Mouse (Mus musculus) E14TG2a.4 (cell line): ENCODE results near the gene Slc2a10.

Experiments used
- H3K27me3 ChIP-seq: 2 replicates; pipeline ENCODE4 v1.6.1; 2014; ENCODE audit warnings: low read length, control low read depth; ENCODE audit not compliant: insufficient read depth
- H3K36me3 ChIP-seq: 2 replicates; pipeline ENCODE4 v1.6.1; 2014; ENCODE audit warnings: low read length, control low read depth; ENCODE audit not compliant: insufficient read depth
- H3K4me1 ChIP-seq: replicated peaks from 2 replicates; pipeline ENCODE4 v1.6.1; 2014; ENCODE audit warnings: low read depth, low read length, control low read depth
- H3K4me3 ChIP-seq: replicated peaks from 2 replicates; pipeline ENCODE4 v1.5.1; 2014; ENCODE audit warnings: mild to moderate bottlenecking, low read length
- H3K9me3 ChIP-seq: 2 replicates; pipeline ENCODE4 v1.6.1; 2014; ENCODE audit warnings: low read length, control low read depth
- CTCF ChIP-seq: conservative IDR thresholded peaks from 2 replicates; pipeline ENCODE4 v1.5.1; 2014; ENCODE audit warnings: low read length
- NANOG ChIP-seq: IDR thresholded peaks from 2 replicates; pipeline ENCODE4 v1.6.1; 2014; ENCODE audit warnings: borderline replicate concordance, low read length, mixed read lengths
- POU5F1 ChIP-seq: IDR thresholded peaks from 2 replicates; pipeline ENCODE4 v1.6.1; 2014; ENCODE audit warnings: low read length, borderline replicate concordance

Slc2a10 gene

GRCm38 (mm10) chr2:165475412-165475811 lies 28.2 kb upstream of the Slc2a10 start:
- Histone ChIP-seq H3K4me3 (no peak overlapping the region), H3K36me3 (no peaks in the 10 kb centered on the region), H3K27me3 (peaks cover 56% of the 10 kb centered on the region), H3K4me1 (no peaks in the 10 kb centered on the region; the same call in 1 of the 2 replicates), H3K9me3 (peaks cover 4% of the 10 kb centered on the region; the same call in 1 of the 2 replicates)
- no peak for TF ChIP-seq POU5F1
- no peak for TF ChIP-seq CTCF
- no peak for TF ChIP-seq NANOG

GRCm38 (mm10) chr2:165475850-165476249 lies 27.7 kb upstream of the Slc2a10 start:
- Histone ChIP-seq H3K4me3 (no peak overlapping the region), H3K4me1 (no peaks in the 10 kb centered on the region; the same call in 1 of the 2 replicates), H3K36me3 (no peaks in the 10 kb centered on the region), H3K9me3 (peaks cover 4% of the 10 kb centered on the region; the same call in 1 of the 2 replicates), H3K27me3 (peaks cover 54% of the 10 kb centered on the region)
- TF ChIP-seq NANOG (no peak), CTCF (no peak), POU5F1 (no peak)

GRCm38 (mm10) chr2:165482003-165482402 lies 21.6 kb upstream of the Slc2a10 start:
- Histone ChIP-seq H3K9me3 (peaks cover 4% of the 10 kb centered on the region; the same call in 1 of the 2 replicates), H3K27me3 (peaks cover 4% of the 10 kb centered on the region; the same call in 1 of the 2 replicates), H3K36me3 (no peaks in the 10 kb centered on the region), H3K4me1 (peaks cover 19% of the 10 kb centered on the region), H3K4me3 (no peak overlapping the region)
- TF ChIP-seq POU5F1 (no peak), NANOG (no peak), CTCF (no peak)

GRCm38 (mm10) chr2:165484152-165484551 lies 19.4 kb upstream of the Slc2a10 start:
- TF ChIP-seq NANOG, result no peak
- TF ChIP-seq CTCF, result no peak
- no peak for TF ChIP-seq POU5F1
- peaks cover 4% of the 10 kb centered on the region; the same call in 1 of the 2 replicates for H3K27me3 ChIP-seq
- H3K9me3 ChIP-seq, result peaks cover 4% of the 10 kb centered on the region; the same call in 1 of the 2 replicates
- peaks cover 12% of the 10 kb centered on the region for H3K36me3 ChIP-seq
- H3K4me3 ChIP-seq, result no peak overlapping the region
- peaks cover 19% of the 10 kb centered on the region for H3K4me1 ChIP-seq

GRCm38 (mm10) chr2:165485826-165486225 lies 17.8 kb upstream of the Slc2a10 start:
- Histone ChIP-seq H3K9me3 (no peaks in the 10 kb centered on the region), H3K27me3 (peaks cover 4% of the 10 kb centered on the region; the same call in 1 of the 2 replicates)
- no peak for TF ChIP-seq NANOG
- no peak for TF ChIP-seq CTCF
- TF ChIP-seq POU5F1, result no peak

GRCm38 (mm10) chr2:165486401-165486800 lies 17.2 kb upstream of the Slc2a10 start:
- TF ChIP-seq POU5F1 (no peak), CTCF (no peak), NANOG (no peak)
- Histone ChIP-seq H3K4me3 (no peak overlapping the region), H3K4me1 (peaks cover 24% of the 10 kb centered on the region), H3K9me3 (no peaks in the 10 kb centered on the region), H3K36me3 (peaks cover 33% of the 10 kb centered on the region), H3K27me3 (peaks cover 4% of the 10 kb centered on the region; the same call in 1 of the 2 replicates)

More at GRCm38 (mm10) chr2:165485826-165486225, 17.8 kb upstream of the Slc2a10 start:
- Histone ChIP-seq H3K36me3 (peaks cover 29% of the 10 kb centered on the region), H3K4me1 (peaks cover 24% of the 10 kb centered on the region), H3K4me3 (no peak overlapping the region)

- H3K9me3 ChIP-seq, result no peaks in the 10 kb centered on the region
- peaks cover 4% of the 10 kb centered on the region; the same call in 1 of the 2 replicates for H3K27me3 ChIP-seq
- H3K36me3 ChIP-seq, result peaks cover 33% of the 10 kb centered on the region
- peaks cover 26% of the 10 kb centered on the region for H3K4me1 ChIP-seq
- H3K4me3 ChIP-seq, result no peak overlapping the region
- TF ChIP-seq NANOG, result no peak
- TF ChIP-seq CTCF, result peak; percentile 66
Observed at GRCm38 (mm10) chr2:165486881-165487535, 16.6 kb upstream of the Slc2a10 start.

GRCm38 (mm10) chr2:165492648-165493553 lies 10.7 kb upstream of the Slc2a10 start, which contains the start of gene Trp53rka:
Gene Trp53rka (minus strand): TSS chr2:165493324.
- peaks cover 33% of the 10 kb centered on the region for H3K36me3 ChIP-seq
- H3K9me3 ChIP-seq, result 0 out of 2 replicates have a peak, but pooled peaks cover 4% of the 10 kb centered on the region
- peaks cover 16% of the 10 kb centered on the region for H3K27me3 ChIP-seq
- H3K4me1 ChIP-seq, result peaks cover 26% of the 10 kb centered on the region
- TF ChIP-seq POU5F1 (no peak), NANOG (no peak), CTCF (no peak)
- peak within 1 kb of the TSS; percentile 88 for H3K4me3 ChIP-seq
